Mouse (Mus musculus): Measurements from ENCODE around the gene Mtfmt. TPM values are rescaled to one million over a fixed set of nuclear protein-coding genes. Genes with fewer than 3 reads are reported as not detected.

Gene Mtfmt
- total RNA-seq, 2 experiments from 2014 or later: 15.4 to 16.5 TPM

Other genes starting within 250 kb of the Mtfmt start
- gene Parp16, start 240.4 kb upstream of the Mtfmt start, total RNA-seq (2021): 1 to 10 TPM; 4.0 to 4.3 TPM
- gene Cilp, start 170.6 kb upstream of the Mtfmt start, total RNA-seq (2021): not detected
- gene Clpx, start 141.5 kb upstream of the Mtfmt start, total RNA-seq (2021): 10 to 100 TPM; 29.0 to 29.1 TPM
- 10 to 100 TPM; 27.1 to 30.6 TPM for gene Pdcd7, start 89.7 kb upstream of the Mtfmt start, total RNA-seq (2021)
- 1 to 10 TPM; 4.0 to 5.2 TPM for gene Ubap1l, start 74.7 kb upstream of the Mtfmt start, total RNA-seq (2021)
- gene Kbtbd13, start 44.1 kb upstream of the Mtfmt start, total RNA-seq (2021): under 1 TPM in 1 of 2 experiments, not detected in 1; 0.16 TPM
- gene Rasl12, start 37.3 kb upstream of the Mtfmt start, total RNA-seq (2021): 1 to 10 TPM; 2.4 to 2.7 TPM
- not detected for gene Slc51b, start 12.8 kb upstream of the Mtfmt start, total RNA-seq (2021)
- gene Spg21, start 25.2 kb downstream of the Mtfmt start, total RNA-seq (2021): 10 to 100 TPM; 27.6 to 34.9 TPM
- 1 to 10 TPM; 2.3 to 3.7 TPM for gene Ankdd1a, start 84.4 kb downstream of the Mtfmt start, total RNA-seq (2021)
- gene Plekho2, start 144.3 kb downstream of the Mtfmt start, total RNA-seq (2021): 10 to 100 TPM; 11.6 to 18.2 TPM
- under 1 TPM; 0.45 to 0.46 TPM for gene Pif1, start 151.4 kb downstream of the Mtfmt start, total RNA-seq (2021)
- gene Rbpms2, start 193.9 kb downstream of the Mtfmt start, total RNA-seq (2021): 1 to 10 TPM; 3.0 to 3.6 TPM
- gene Oaz2, start 232.2 kb downstream of the Mtfmt start, total RNA-seq (2021): 100 to 1,000 TPM; 241 to 243 TPM

Measured in left cerebral cortex, adult 18-20 months (tissue).